Mouse (Mus musculus): ENCODE results near the gene 1700030K09Rik. TPM values are rescaled to one million over a fixed set of nuclear protein-coding genes. Genes with fewer than 3 reads are reported as not detected.
A peak's percentile ranks its signal among the peaks of the same experiment; 100 is the strongest.

1700030K09Rik gene
- polyA plus RNA-seq, 1 experiment from 2014 or later = 15.4 TPM

DNA sequence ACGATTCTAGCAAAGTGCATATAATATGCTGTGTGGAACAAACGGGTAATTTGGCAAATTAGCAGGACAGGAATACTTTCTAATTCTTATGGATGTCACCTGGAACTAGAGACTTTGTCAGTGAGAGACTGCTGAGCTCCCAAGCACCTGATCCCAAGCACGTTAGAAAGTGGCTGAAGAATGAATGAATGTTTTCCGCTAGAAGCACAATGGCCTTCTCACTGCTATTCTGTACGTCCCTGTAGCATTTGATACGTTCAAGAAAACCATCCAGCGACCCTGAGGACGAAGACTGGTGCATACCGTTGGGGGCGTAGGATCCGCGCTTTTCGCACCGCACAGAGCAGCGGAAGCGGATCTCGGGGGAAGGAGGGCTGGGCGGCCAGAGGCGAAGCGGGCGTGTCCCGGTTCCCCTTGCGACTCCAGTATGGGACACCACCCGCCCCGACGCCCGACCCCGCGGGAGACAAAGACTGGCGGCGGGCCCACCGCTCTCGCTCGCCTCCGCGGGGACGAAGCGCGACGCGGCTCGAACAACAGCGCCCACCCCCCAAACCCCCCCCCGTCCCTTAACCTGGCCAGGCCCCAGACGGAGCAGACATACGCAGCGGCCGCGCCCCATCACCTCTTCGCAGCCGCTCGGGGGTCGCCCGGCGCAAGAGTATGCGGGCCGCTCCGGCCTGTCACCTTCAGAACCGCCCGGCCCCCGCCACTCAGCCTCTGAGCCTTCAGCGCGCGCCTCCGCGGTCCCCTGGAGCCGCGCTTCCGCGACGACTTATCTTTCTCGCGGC, 22.9 kb upstream of the 1700030K09Rik start:
- Histone ChIP-seq H3K9ac (ENCODE audit: low read length) (peak overlapping the region; percentile 81), H3K9me3 (ENCODE audit: control insufficient read depth, low read length) (no peaks in the 10 kb centered on the region), H3K4me2 (ENCODE audit: low read depth, low read length, severe bottlenecking) (peak overlapping the region; percentile 76), H3K36me3 (ENCODE audit: control insufficient read depth, insufficient read depth, low read length) (no peaks in the 10 kb centered on the region), H3K4me3 (ENCODE audit: low read depth, low read length) (peak overlapping the region; percentile 92), H3K4me1 (replicated peaks; ENCODE audit: control insufficient read depth, insufficient read depth, low read length) (peaks cover 12% of the 10 kb centered on the region), H3K27me3 (ENCODE audit: control insufficient read depth, insufficient read depth, low read length) (no peaks in the 10 kb centered on the region), H3K27ac (ENCODE audit: low read depth, low read length) (peak overlapping the region; percentile 57; the same call in 1 of the 2 replicates)
- DNase-seq (ENCODE audit: low spot score) = no peak
- 2% methylated on average over 73 of the region's 73 CpGs for WGBS
- ATAC-seq (replicated peaks; ENCODE audit: low FRiP score) = peak; percentile 77

DNA sequence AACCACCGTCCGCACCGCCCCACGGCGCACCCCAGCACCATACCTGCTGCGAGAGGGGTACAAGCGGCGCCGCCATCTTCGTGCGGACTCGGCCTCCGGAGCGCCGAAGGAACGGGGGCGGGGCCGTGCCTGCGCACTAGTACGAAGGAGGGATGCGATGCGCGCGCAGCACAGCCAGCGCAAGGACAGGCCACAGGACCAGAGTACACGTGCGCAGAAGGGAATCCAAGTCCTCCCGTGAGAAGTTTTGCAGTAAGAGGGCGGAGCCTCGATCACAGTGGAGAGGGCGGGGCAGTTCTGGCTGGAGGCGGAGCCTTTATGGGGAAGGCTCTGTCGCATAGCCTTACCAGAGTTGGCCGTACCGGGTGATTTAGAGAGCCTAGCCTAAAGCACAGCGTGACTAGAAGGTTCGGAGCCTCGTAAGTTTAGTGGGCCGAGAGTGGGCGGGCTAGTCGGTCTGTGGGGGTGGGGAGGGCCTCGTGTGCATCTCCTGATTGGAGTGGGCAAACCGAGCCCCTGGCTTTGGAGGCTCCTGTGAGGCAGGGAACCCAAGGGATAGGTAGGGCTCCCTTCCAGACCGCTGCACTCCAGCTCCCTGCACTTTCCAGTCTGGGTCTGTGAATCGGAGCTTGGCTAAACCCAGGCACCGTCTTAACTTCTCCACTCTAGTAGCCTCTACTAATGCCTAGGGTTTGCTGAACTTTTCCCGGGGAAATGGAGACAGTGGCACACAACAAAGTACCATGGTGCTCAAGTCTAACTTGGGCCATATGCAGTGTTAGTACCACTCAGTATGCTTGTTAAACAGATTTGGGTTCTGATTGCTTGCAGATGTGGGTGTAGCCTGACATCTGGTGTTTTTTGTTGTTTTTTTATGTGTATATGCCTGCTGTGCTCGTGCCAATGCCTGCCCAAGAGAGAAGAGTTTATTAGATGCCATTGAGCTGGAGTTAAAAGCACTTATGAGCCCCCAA, 22.0 kb upstream of the 1700030K09Rik start, which contains the start of gene Eps15l1:
TSS of gene Eps15l1 (minus strand) at position 99 of the 974 bp plus-strand sequence.
- Histone ChIP-seq H3K9ac (ENCODE audit: low read length) (peak within 1 kb of the TSS; percentile 81), H3K4me1 (replicated peaks; ENCODE audit: control insufficient read depth, insufficient read depth, low read length) (peaks cover 11% of the 10 kb centered on the region), H3K9me3 (ENCODE audit: control insufficient read depth, low read length) (no peaks in the 10 kb centered on the region), H3K4me3 (ENCODE audit: low read depth, low read length) (peak within 1 kb of the TSS; percentile 92), H3K36me3 (ENCODE audit: control insufficient read depth, insufficient read depth, low read length) (no peaks in the 10 kb centered on the region), H3K4me2 (ENCODE audit: low read depth, low read length, severe bottlenecking) (peak within 1 kb of the TSS; percentile 76), H3K27me3 (ENCODE audit: control insufficient read depth, insufficient read depth, low read length) (no peaks in the 10 kb centered on the region), H3K27ac (ENCODE audit: low read depth, low read length) (peak within 1 kb of the TSS; percentile 57; the same call in 1 of the 2 replicates)
- DNase-seq (ENCODE audit: low spot score) (peak; percentile 99), ATAC-seq (replicated peaks; ENCODE audit: low FRiP score) (peak; percentile 98)
- under 1% methylated on average over 48 of the region's 48 CpGs for WGBS

DNA sequence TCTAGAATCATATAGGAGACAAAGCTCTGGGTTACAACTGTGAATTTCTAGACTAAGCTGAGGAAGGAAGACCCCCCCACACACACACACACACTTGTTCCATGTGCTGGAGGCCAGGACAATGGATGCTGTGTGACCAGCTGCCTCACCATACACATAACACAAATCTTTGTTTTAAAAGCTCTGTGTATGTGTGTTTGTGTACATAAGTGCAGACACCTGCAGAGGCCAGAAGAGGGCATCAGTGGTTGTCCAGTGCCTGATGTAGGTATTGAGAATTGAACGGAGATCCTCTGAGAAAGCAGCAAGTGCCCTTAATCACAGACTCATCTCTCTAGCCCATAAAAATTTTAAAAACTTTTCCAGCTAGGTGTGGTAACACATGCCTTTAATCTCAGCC, 20.8 kb upstream of the 1700030K09Rik start:
- Histone ChIP-seq H3K36me3 (ENCODE audit: control insufficient read depth, insufficient read depth, low read length) (no peaks in the 10 kb centered on the region), H3K9me3 (ENCODE audit: control insufficient read depth, low read length) (no peaks in the 10 kb centered on the region), H3K27me3 (ENCODE audit: control insufficient read depth, insufficient read depth, low read length) (no peaks in the 10 kb centered on the region), H3K4me2 (ENCODE audit: low read depth, low read length, severe bottlenecking) (no peak overlapping the region), H3K4me1 (replicated peaks; ENCODE audit: control insufficient read depth, insufficient read depth, low read length) (peaks cover 7% of the 10 kb centered on the region), H3K4me3 (ENCODE audit: low read depth, low read length) (no peak overlapping the region), H3K27ac (ENCODE audit: low read depth, low read length) (no peak overlapping the region), H3K9ac (ENCODE audit: low read length) (no peak overlapping the region)
- no peak for DNase-seq (ENCODE audit: low spot score)
- ATAC-seq (replicated peaks; ENCODE audit: low FRiP score) = no peak
- WGBS = 69% methylated on average over 1 of the region's 1 CpGs

DNA sequence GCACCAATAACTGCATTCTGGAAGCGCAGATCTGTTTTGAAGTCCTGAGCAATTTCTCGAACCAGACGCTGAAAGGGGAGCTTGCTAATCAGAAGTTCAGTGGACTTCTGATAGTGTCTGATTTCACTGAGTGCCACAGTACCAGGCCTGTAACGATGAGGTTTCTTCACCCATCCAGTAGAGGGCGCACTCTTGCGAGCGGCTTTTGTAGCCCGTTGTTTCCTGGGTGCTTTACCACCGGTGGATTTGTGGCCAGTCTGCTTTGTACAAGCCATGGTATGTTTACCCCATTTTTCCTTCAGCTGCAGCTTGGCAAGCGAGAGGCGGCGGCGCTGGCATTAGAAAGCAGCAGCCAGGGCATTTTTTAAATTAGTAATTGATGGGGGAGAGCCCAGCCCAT, 14.0 kb upstream of the 1700030K09Rik start:
- WGBS = 54% methylated on average over 13 of the region's 13 CpGs
- Histone ChIP-seq H3K27ac (ENCODE audit: low read depth, low read length) (no peak overlapping the region), H3K9ac (ENCODE audit: low read length) (no peak overlapping the region), H3K9me3 (ENCODE audit: control insufficient read depth, low read length) (no peaks in the 10 kb centered on the region), H3K4me1 (replicated peaks; ENCODE audit: control insufficient read depth, insufficient read depth, low read length) (no peaks in the 10 kb centered on the region), H3K36me3 (ENCODE audit: control insufficient read depth, insufficient read depth, low read length) (no peaks in the 10 kb centered on the region), H3K27me3 (ENCODE audit: control insufficient read depth, insufficient read depth, low read length) (no peaks in the 10 kb centered on the region), H3K4me3 (ENCODE audit: low read depth, low read length) (no peak overlapping the region), H3K4me2 (ENCODE audit: low read depth, low read length, severe bottlenecking) (no peak overlapping the region)
- DNase-seq (ENCODE audit: low spot score) (no peak), ATAC-seq (replicated peaks; ENCODE audit: low FRiP score) (no peak)

DNA sequence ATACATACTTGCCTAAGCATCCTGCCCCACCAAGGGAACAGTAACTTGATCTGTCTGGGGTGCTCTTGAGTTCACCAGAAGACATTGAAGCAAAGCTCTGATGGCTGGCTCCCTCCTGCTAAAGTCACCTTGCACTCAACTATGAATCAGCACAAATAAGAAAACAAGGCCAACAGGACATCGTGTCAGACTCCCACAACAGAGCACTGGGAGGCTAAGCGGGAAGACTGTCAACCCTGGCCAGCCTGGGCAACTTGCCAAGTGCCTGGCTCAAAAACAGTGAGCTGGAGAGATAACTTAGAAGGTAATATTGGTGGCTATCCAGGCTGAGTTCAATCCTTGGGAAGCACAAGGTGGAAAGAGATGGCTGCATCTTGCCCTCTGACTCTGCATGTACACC, 8.7 kb upstream of the 1700030K09Rik start:
- ATAC-seq (replicated peaks; ENCODE audit: low FRiP score) (no peak), DNase-seq (ENCODE audit: low spot score) (no peak)
- H3K36me3 ChIP-seq (ENCODE audit: control insufficient read depth, insufficient read depth, low read length) = no peaks in the 10 kb centered on the region
- WGBS = 60% methylated on average over 2 of the region's 2 CpGs
- H3K4me1 ChIP-seq (replicated peaks; ENCODE audit: control insufficient read depth, insufficient read depth, low read length) = no peaks in the 10 kb centered on the region
- no peak overlapping the region for H3K27ac ChIP-seq (ENCODE audit: low read depth, low read length)
- H3K4me3 ChIP-seq (ENCODE audit: low read depth, low read length) = no peak overlapping the region
- no peak overlapping the region for H3K4me2 ChIP-seq (ENCODE audit: low read depth, low read length, severe bottlenecking)
- H3K9me3 ChIP-seq (ENCODE audit: control insufficient read depth, low read length) = no peaks in the 10 kb centered on the region
- no peak overlapping the region for H3K9ac ChIP-seq (ENCODE audit: low read length)
- no peaks in the 10 kb centered on the region for H3K27me3 ChIP-seq (ENCODE audit: control insufficient read depth, insufficient read depth, low read length)

DNA sequence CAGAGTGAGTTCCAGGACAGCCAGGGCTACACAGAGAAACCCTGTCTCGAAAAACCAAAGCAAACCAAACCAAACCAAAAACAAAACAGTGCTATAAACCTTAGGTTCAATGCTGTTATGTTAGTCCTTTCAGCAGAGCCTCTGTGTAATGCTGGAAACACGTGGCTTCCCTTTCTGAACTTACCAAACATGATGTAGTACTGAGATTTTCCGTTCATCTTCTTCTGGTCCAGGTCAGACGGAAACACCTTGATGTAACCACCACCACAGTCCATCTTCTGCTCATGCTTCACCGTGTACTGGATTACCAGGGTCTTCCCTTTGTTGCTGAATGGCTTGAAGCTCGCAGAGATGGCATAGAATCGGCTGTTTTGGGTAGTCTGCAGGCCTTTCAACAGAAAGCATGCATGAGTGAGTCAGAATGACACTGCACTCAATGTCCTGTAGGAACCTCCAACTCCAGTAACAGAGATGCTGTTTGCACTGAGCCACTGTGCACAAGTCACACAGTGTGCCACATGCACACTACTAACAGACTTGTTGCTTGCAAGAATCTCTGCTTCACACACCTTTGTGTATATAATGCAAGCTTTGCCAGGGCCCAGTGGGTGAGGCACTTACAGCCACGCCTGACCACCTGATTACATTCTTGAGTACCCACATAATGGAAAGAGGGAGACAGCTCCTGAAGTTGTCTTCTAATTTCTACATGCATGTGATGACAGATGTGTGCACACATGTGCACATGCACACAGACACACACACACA, 5.2 kb upstream of the 1700030K09Rik start:
- no peaks in the 10 kb centered on the region for H3K27me3 ChIP-seq (ENCODE audit: control insufficient read depth, insufficient read depth, low read length)
- H3K4me1 ChIP-seq (replicated peaks; ENCODE audit: control insufficient read depth, insufficient read depth, low read length) = no peaks in the 10 kb centered on the region; the same call in 1 of the 2 replicates
- WGBS = 72% methylated on average over 8 of the region's 8 CpGs
- H3K27ac ChIP-seq (ENCODE audit: low read depth, low read length) = no peak overlapping the region
- H3K4me3 ChIP-seq (ENCODE audit: low read depth, low read length) = no peak overlapping the region
- H3K9ac ChIP-seq (ENCODE audit: low read length) = no peak overlapping the region
- no peak for DNase-seq (ENCODE audit: low spot score)
- no peaks in the 10 kb centered on the region for H3K9me3 ChIP-seq (ENCODE audit: control insufficient read depth, low read length)
- ATAC-seq (replicated peaks; ENCODE audit: low FRiP score) = no peak
- no peak overlapping the region for H3K4me2 ChIP-seq (ENCODE audit: low read depth, low read length, severe bottlenecking)
- H3K36me3 ChIP-seq (ENCODE audit: control insufficient read depth, insufficient read depth, low read length) = no peaks in the 10 kb centered on the region

DNA sequence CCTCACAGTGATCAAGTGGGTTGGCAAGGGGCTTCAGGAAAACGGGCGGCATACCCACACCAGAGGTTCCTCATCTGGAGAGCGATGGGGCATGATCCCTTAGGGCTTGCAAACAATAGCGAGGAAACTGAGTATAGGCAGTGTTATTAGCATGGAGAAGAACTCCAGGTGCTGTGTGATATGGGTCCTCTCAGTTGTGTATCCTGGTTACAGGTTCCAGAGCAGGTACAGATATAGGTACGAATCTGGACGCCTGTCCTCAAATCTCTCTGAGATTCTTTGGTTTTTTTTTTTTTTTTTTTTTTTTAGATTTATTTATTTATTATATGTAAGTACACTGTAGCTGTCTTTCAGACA, 292 bp downstream of the 1700030K09Rik start:
- H3K27ac ChIP-seq (ENCODE audit: low read depth, low read length) = no peak overlapping the region; the same call in 1 of the 2 replicates
- no peaks in the 10 kb centered on the region for H3K36me3 ChIP-seq (ENCODE audit: control insufficient read depth, insufficient read depth, low read length)
- WGBS = 41% methylated on average over 6 of the region's 6 CpGs
- H3K9me3 ChIP-seq (ENCODE audit: control insufficient read depth, low read length) = no peaks in the 10 kb centered on the region
- peak overlapping the region; percentile 77 for H3K9ac ChIP-seq (ENCODE audit: low read length)
- H3K4me3 ChIP-seq (ENCODE audit: low read depth, low read length) = peak overlapping the region; percentile 30
- no peaks in the 10 kb centered on the region for H3K27me3 ChIP-seq (ENCODE audit: control insufficient read depth, insufficient read depth, low read length)
- H3K4me2 ChIP-seq (ENCODE audit: low read depth, low read length, severe bottlenecking) = peak overlapping the region; percentile 66
- H3K4me1 ChIP-seq (replicated peaks; ENCODE audit: control insufficient read depth, insufficient read depth, low read length) = no peaks in the 10 kb centered on the region; the same call in 1 of the 2 replicates
- ATAC-seq (replicated peaks; ENCODE audit: low FRiP score) (no peak; the same call in 1 of the 2 replicates), DNase-seq (ENCODE audit: low spot score) (no peak)

DNA sequence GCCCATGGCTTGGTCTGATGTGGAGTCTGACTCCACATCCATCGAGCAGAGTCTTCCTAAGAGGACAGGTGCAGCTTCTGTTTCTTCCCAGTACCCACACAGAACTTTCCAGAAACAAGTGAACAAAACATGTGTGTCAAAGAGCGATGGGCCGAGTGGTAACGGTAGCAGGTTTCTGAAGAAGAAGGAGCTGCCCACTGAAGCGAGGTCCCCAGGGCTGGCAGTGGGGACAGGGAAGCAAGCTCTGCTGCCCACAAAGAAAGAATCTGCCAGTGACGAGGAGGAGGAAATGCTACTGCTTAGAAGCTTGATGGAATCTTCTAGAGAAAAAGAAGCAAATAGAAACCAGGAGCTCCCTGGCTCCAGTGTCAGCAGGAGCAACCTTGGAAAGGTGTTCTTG, 1.4 kb downstream of the 1700030K09Rik start:
- ATAC-seq (replicated peaks; ENCODE audit: low FRiP score) = no peak

More for the DNA sequence above, 1.4 kb downstream of the 1700030K09Rik start:
- H3K4me1 ChIP-seq (replicated peaks; ENCODE audit: control insufficient read depth, insufficient read depth, low read length) = no peaks in the 10 kb centered on the region; the same call in 1 of the 2 replicates
- H3K36me3 ChIP-seq (ENCODE audit: control insufficient read depth, insufficient read depth, low read length) = no peaks in the 10 kb centered on the region; the same call in 1 of the 2 replicates
- WGBS = 90% methylated on average over 6 of the region's 6 CpGs
- no peak overlapping the region for H3K27ac ChIP-seq (ENCODE audit: low read depth, low read length)
- no peak overlapping the region for H3K4me3 ChIP-seq (ENCODE audit: low read depth, low read length)
- no peak for DNase-seq (ENCODE audit: low spot score)
- no peak overlapping the region for H3K9ac ChIP-seq (ENCODE audit: low read length)
- no peaks in the 10 kb centered on the region for H3K27me3 ChIP-seq (ENCODE audit: control insufficient read depth, insufficient read depth, low read length)
- no peaks in the 10 kb centered on the region for H3K9me3 ChIP-seq (ENCODE audit: control insufficient read depth, low read length)
- no peak overlapping the region for H3K4me2 ChIP-seq (ENCODE audit: low read depth, low read length, severe bottlenecking)

Measured in forebrain, embryonic 11.5 days (tissue).